Mouse (Mus musculus) left cerebral cortex, adult 11 months (tissue): ENCODE measurements around the gene Jak3.
A peak's percentile ranks its signal among the peaks of the same experiment; 100 is the strongest.
"Not testable (repeated sequence)": the region's sequence is repeated elsewhere in the genome, so short reads cannot be mapped to it uniquely, and the experiment has no call there.

Source experiments
- DNase-seq: peaks from one replicate; pipeline ENCODE4 v3.0.0; 2022; ENCODE audit warnings: low spot score

Gene Jak3

GRCm38 (mm10) chr8:71686143-71686734 lies 10.1 kb downstream of the Jak3 start:
- DNase-seq, result no peak

- no peak for DNase-seq
Measured at GRCm38 (mm10) chr8:71687616-71688015, 11.5 kb downstream of the Jak3 start.

- no peak for DNase-seq
Measured at GRCm38 (mm10) chr8:71689028-71689427, 12.9 kb downstream of the Jak3 start, which contains the start of gene Insl3. Gene Insl3 (plus strand): TSS chr8:71689214.

DNA sequence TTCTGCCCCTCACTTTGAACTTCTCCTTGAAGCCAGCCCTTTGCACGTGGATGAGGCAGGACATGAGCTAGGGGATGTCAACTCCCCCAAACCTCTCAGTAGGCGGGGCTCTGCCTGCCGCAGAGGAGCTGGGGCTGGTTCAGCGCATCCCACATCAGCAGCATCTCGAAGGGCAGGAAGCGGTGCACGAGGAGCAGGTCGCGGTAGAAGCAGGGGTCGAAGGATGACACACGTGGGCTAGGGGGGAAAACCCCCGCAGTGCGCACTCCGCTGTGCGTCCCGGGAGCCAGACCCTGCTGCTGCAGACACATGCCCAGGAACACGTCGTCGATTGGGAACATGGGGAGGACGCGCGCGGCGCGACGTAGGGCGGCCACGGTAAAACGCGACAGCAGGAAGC lies 16.4 kb downstream of the Jak3 start:
- no peak for DNase-seq

DNA sequence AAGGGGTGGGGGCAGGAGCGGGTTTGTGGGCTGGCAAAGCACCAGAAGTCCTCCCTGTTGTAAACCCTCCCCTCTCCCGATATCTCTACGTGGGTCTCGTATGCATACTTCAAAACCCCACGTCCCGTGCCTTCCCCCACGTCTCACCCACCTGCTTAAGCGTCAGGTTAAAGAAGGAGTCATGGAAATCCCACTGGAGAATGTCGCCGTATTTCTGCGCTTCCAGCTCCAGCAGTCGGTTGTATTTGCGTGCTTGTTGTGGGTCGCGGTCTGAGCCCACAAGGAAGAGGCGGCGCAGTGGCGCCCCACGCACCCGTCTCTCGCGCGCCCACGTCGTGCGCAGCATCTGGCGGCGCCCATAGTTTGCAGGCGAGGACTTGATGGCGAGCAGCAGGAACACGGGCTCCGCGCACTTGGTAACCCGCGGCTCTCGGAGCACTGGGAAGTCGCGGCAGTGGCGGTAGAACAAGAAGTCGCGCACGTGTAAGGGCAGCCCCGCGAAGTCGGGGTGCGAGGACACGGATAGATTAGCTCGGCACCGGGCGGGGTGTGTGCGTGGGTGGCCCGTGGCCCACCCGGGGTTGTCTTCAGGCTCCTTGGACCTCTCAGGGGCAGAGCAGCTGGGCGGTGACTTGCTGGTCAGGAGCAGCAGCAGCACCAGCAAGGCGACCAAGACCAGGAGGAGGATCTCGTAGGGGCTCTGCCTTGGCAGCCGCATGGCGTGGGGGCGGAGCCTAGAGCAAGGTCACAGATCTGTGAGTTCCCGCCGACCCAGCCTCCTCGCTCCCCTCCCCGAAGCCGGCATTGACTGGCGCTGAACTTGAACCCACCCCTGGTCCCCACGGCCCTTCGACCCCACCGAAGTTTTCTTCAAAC lies 17.3 kb downstream of the Jak3 start:
- no peak for DNase-seq

GRCm38 (mm10) chr8:71695456-71695855 lies 19.4 kb downstream of the Jak3 start:
- not testable (repeated sequence) for DNase-seq

DNA sequence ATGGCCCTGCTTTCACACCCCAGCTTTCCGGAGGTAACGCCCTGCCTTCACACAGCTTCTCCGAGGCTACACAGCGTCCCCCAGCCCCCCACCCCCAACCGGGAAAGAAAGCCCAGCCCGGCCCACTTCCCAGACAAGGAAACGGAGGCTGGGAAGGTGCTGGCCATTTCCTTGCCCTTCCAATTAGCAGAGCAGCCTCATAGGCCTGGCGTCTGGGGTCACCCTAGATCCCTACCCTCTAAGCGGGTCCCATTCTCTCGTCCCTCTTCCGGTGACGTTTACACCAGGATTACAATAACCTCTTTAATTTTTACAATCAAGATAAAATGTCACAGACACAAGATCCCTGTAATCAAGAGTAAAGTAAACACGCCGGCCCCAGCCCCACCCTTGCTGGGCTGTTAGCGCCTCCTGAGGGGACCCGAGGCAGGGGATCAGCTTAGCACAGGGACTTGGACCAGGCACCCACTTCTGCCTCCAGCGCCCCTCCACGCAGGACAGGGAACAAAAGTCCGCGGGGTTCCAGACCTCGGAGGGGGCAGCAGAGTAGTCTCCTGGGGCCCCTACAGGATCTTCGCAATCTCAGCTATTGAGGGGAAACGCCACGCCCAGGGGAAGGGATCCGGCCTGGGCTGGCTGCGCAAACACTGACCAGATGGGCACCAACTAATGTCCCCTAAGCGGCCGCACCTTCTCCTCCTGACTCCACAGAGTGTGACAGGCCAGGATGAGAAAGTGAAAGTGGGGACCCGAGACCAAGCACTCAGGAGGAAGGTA lies 24.6 kb downstream of the Jak3 start:
- no peak for DNase-seq

DNA sequence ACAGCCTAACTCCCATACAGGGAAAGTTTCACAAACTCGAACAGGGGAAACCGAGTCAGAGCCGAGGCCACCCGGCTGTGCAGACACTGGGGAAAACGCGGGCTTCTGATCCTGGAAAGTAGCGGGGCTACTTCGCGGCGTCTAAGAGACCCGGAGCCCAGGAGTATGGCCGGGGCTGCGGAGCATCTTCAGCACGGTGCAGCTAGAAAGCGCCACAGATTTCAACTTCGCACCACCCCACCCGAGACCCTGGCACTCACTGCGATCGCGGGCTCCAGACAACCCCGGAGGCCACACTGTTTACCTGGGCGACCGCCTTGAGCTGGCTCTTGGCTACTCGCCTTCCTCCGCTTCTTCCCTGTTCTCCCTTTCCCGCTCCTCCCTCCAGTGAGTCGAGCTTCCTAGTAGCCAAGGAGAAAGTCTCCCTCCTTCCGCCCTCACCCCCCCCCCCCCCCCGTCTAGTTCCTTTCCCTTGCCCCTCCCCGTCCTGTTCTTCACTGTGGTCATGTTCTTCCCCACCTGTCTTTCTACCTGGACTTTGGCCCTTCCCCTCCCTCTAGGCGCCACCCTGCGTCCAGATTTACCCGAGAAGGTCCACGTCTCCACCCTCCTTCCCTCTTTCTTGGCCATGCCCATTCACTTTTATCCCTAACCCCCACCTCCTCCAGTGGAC lies 25.5 kb downstream of the Jak3 start, which contains the start of gene B3gnt3:
B3gnt3 (minus strand) TSS at position 376 of the 673 bp plus-strand sequence.
- no peak for DNase-seq

DNA sequence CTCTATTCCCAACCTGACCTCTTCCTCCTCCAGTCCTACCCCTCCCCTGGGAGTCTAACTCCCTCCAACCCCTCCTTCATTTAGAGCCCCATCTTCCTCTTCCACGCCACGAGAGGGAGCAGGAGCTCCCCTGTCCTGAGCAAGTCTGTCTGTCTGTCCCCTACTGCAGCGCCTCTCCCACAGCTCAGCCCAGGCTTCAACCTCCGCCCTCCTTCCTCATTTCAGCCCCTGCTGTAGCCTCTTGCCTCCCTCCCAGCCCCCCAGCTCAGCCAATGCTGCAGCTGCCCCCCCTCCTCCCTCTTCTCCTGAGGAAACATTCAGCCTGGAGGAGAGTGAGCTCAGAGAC lies 26.0 kb downstream of the Jak3 start:
- DNase-seq, result no peak

- no peak for DNase-seq
Measured at GRCm38 (mm10) chr8:71702923-71703322, 26.8 kb downstream of the Jak3 start.

DNA sequence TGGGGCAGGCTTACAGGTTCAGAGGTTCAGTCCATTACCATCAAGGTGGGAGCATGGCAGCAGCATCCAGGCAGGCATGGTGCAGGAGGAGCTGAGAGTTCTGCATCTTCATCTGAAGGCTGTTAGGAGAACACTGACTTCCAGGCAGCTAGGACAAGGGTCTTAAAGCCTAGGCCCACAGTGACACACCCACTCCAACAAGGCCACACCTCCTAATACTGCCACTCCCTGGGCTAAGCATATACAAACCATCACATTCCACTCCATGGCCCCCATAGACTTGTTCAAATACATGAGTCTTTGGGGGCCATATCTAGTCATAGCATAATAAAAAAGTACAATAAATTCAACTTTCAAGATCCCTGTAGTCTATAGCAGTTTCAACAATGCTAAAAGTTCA lies 27.3 kb downstream of the Jak3 start:
- not testable (repeated sequence) for DNase-seq

GRCm38 (mm10) chr8:71707874-71708273 lies 31.8 kb downstream of the Jak3 start:
- DNase-seq, result no peak

DNA sequence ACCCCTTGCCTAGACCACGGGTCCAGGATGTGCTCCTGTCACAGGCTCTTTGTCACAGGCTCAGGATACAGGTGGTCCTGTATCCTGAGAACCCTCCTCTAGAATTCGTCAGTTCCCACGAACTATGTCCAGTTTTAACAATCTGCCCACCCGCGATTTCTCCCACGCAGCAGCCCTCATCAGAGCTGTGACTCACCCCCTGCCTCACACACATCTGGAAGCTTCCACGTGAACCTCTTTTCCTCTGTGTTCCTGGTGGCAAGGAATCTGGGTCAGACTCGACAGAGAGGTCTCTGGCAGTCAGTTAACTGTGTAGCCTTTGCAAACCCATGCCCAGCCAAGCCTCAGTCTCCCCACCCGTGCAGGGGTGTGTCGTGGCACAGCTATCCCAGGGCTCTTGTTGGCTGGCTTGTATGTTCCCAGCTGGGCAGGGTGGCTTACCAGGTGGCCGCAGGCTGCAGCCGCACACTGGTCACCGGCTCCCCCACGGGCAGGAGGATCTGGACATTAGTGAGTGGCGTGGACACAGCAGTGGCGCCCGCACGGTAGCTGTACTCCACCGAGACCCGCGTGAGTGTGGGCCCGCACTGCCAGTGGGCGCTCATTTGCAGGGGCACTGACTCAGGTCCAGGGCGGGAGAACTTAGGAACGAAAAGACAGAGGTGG lies 33.2 kb downstream of the Jak3 start:
- DNase-seq, result no peak

DNA sequence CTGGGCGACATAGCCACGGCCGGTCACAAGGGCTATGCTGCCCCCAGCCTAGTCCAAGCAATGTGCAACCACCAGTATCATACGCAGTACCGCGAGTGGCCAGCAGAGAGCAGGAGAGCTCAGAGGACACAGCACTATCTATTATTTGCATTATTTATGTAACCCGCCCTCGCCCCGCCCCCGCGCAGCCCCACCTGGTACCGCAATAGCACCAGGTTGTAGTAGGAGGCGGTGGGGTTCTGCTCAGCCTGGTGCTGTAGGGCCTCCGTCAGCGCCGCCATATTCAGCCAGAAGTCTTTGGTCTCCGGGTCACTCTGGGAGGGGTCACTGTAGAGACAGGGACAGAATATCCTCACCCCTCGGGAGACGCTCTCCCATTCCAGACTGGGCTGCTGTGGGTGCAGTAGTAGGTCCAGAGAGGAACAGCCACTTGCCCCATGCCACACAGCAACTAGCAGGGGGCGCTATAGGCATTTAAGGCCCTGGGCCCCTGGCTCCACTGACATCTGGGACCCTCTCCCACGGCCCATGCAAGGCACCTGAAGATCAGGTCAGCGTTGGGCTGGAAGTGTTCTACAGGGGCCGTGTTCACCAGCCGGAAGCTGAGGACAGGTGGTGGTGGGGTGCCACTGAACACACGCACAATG lies 33.8 kb downstream of the Jak3 start:
- DNase-seq, result peak; percentile 81

GRCm38 (mm10) chr8:71711574-71711973 lies 35.5 kb downstream of the Jak3 start:
- DNase-seq, result no peak

DNA sequence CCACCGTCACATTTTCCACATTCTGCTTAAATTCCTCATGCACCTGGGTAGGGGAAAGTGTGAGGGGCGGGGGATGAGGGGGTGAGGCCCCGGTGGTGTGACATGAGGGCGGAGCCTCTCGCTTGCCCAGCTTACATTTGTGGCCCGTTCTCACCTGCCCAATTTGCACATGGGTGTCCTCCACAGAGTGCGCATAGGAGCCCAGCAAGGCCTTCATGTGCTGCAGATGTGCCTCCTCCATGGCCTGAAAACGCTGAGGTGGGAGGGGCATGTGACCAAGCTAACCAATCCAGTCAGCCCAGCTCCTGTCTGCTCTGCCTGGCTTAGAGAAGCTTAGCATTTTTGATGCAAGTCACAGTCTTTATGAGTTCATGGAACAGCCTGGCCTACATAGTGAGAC lies 39.4 kb downstream of the Jak3 start:
- no peak for DNase-seq

DNA sequence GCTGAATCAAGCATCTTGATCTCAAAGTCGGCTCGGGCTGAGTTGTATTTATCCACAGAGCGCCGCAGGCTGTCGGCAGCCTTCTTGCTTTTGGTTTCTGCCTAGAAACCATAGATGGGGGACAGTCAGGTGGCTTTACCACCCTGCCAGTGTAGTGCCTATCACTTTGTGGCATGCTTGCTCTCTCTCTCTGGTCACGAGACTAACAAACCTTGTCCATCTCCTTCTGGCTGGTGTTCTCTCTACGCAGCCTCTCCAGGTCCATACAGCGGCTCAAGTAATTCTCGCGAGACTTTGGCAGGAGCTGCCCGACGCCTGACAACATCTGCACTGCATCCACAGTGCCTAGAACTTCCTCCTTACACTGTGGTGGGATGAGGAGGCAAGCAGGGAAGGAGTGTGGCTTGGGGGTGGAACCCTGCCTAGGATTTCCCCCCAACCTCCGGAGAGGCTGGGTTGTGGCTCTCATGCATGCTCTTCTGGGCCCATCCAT lies 40.5 kb downstream of the Jak3 start:
- no peak for DNase-seq

- DNase-seq, result no peak
Measured at GRCm38 (mm10) chr8:71717096-71717495, 41.0 kb downstream of the Jak3 start.

GRCm38 (mm10) chr8:71718252-71718651 lies 42.2 kb downstream of the Jak3 start:
- DNase-seq, result no peak

- DNase-seq, result no peak
Measured at GRCm38 (mm10) chr8:71719218-71719617, 43.1 kb downstream of the Jak3 start.

- DNase-seq, result peak; percentile 81
Measured at GRCm38 (mm10) chr8:71719928-71720457, 43.9 kb downstream of the Jak3 start.
